Mouse (Mus musculus) A20 (cell line): ENCODE results near the gene Tex26.
A peak's percentile ranks its signal among the peaks of the same experiment; 100 is the strongest.

ENCODE experiments used
- DNase-seq: peaks from one replicate; pipeline ENCODE4 v3.0.0-alpha.2; 2011; ENCODE audit warnings: low read depth, low spot score

Tex26 gene

DNA sequence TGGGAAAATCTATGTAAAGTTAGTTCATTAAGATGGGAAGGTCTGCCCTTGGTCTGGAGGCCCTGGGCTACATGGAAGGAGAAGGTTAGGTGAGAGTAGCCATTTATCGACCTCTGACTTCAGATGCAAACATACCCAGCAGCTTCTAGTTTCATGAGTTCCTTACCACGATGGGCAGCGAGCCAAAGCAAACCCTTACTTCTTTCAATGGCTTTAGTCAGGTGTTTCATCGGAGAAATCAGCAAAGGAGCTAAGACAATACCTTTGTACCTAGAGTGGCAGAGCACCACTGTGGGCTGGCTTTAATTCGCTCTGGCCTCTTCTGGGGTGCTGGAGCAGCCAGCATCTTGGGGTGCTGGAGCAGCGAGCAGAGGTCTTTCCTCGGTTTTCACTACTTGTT, 5.8 kb upstream of the Tex26 start:
- no peak for DNase-seq

DNA sequence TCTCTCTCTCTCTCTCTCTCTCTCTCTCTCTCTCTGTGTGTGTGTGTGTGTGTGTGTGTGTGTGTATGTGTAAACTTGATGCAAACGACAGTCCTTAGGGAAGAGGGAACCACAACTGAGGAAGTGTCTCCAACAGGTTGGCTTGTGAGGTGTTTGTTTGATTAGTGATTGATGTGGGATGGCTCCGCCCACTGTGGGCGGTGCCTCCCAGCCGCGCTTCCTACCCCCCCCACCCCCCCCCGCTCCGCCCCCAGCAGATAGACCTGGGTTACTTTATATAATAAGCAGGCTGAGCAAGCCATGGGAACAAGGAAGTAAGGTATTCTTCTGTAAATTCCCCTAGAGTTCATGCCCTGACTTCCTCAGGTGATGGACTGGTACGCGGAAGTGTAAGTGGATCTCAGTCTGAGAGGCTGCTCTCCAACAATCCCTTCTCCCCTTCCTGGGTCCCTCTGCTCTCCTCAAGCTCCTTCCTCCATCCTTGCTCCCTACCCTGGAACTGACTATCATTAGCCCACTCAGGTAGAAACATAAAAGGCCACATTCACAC, 5.2 kb upstream of the Tex26 start:
- DNase-seq, result no peak

DNA sequence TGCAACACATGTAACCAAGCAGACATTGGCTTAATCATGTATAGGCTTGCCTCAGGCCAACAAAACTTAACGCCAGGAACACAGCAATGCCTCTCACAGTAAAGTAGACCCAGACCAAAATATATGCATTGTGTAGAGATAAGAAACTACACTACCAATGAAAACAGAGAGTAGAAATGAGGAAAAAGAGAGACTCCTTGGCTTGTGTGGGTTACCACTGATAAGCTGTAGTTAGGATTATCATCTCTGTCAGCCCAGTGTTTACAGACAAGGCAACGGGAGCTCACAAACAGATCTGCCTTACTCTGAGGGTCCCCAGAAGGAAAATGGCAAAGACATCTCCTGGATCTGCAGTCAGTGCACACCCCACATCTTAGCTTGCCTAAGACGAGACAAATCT, 2.9 kb upstream of the Tex26 start:
- DNase-seq, result no peak

DNA sequence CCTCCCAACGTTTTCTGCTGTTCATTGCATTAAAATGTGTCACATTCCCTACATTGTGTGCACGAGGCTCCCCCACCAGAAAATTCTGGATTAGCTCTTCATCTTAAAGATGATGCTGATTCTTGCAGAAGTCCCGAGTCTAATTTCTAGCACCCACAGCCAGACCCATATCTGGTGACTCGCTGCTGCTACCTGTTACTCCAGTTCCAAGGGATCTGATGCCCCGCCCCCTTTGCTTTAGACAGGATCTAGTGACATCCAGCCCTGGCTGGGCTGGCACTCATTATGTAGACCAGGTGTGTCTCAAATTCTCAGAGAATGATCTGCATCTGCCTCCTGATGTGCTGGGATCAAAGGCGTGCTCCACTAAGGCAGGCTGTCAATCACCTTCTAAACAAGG, 2.3 kb upstream of the Tex26 start:
- DNase-seq, result no peak

DNA sequence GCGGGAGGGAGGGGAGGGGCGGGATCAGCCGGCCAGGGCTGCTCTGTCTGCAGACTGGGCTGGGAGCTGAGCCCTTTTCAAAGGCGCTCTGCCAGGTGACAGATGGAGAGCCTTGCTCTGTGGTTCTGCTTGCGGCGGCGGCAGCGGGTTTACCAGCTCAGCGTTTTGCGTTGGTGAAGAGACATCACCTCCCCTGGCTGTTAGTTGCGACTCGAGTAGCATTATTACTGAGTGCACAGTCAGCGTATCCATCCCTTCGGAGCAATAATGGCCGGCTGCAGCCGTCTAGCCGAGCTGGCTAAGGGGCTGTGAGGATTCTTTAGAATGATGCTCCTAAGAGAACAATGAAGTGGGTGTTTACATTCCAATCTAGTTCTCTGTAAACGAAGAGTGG, 717 bp downstream of the Tex26 start:
- no peak for DNase-seq

DNA sequence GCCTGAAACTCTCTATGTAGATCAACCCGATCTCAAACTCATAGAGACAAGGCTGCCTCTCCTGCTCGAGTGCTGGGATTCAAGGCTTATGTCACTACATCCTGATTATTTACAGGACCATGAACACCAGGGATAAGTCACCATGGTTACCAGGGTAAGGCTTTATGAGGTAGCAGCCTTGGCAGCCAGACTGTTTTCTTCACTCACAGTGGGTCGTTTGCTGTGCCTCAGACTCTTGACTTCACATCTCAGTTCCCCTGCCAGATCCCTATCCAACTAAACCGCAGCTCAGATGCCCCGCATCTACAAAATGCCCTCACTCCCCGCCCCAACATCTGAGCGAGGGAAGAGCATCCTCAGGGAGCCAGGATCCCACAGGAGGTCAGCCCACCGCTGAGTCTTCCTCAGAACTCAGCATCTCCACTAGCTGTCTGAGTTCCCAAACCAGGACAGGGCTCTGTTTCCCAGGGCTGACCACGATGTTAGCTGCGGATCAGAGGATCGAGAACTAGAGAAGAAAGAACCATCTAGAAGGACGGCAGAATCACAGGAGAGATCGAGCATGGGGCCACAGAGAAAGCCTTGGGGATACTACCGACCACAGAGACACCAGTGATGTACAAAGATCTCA, 2.3 kb downstream of the Tex26 start:
- DNase-seq, result no peak

DNA sequence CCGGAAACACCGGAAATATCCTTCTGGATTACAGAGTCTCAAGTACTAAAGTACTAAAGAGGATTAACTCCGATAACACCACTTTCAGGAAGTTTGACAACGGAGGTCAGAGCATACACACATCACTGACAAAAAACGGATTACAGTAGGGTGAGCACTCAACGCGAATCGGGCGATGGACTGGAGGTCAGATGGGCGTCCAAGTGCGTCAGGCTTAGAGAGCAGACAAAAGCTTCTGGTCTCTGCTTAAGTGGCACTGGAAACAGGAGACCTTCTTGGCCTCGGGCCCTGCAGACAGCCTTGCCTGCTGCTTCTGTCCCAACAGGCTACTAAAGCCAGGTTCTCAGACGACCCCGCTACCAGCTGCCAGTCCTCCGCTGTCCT, 2.8 kb downstream of the Tex26 start:
- DNase-seq, result no peak

DNA sequence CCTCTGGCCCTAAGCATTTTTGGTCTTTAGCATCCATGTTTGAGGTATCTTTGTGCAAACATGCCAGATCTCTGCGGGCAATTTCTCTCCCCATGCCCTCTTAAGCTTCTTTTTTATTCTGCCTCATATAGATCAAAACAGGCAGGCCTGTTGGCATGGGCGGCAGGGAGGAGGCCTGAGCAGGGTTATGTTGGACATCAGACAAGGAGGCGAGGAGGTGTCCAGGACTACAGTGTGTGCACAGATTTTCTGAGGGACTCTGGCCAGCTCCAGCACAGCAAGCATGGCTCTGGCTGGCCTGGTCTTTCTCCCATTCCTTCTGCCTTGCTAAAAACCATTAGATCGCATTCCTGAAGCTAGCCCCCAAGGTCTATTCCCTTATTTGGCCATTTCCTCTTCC, 5.0 kb downstream of the Tex26 start:
- DNase-seq, result no peak

DNA sequence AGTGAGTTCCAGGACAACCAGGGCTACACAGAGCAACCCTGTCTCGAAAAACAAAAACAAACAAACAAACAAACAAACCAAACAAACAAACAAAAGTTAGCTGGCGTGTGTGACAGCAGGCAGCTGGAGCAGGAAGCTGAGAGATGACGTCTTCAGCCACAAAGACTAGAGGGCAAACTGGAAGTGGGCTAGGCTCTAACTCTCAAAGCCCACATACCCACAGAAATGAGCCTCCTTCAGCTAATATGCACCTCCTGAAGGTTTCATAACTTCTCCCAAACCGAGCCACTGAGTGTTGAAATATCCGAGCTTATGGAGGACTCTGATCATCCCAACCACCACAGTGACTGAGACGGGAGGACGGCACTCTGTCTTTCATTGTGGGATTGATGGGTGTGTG, 7.0 kb downstream of the Tex26 start:
- no peak for DNase-seq

DNA sequence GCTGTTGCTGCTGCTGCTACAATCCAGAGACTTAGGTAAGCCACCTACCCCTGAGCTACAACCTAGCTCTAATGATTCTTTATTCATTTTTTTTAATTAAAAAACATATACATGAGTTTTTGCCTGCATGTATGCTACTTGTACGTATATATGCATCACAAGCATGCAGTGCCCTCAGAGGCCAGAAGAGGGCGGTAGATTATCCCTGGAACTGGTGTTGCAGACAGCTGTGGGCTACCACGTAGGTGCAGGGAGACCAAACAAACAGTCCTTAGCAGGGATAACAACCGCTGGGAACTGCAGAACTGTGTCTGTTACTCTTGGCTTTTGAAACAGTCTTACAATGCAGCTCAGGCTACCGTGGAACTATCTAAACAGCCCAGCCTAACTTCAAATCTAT, 8.3 kb downstream of the Tex26 start:
- no peak for DNase-seq

DNA sequence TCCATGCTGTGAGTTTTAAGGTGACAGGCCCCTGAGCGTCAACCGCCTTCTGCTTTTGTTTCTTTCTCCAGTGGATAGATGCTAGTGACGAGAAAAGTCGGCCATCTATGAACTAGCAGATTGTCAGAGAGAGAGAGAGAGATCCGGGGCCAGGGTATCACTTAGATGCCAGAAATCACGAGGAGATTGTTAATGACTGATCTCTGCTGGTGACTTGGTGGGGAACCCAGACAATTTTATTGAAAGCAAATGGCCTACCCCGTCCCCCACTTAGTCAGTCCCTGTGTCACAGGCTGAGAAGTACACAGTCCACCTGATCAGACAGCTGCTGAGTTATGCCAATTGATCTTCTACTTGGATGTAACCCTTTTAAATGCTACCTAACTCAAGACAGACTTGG, 9.9 kb downstream of the Tex26 start:
- DNase-seq, result no peak

DNA sequence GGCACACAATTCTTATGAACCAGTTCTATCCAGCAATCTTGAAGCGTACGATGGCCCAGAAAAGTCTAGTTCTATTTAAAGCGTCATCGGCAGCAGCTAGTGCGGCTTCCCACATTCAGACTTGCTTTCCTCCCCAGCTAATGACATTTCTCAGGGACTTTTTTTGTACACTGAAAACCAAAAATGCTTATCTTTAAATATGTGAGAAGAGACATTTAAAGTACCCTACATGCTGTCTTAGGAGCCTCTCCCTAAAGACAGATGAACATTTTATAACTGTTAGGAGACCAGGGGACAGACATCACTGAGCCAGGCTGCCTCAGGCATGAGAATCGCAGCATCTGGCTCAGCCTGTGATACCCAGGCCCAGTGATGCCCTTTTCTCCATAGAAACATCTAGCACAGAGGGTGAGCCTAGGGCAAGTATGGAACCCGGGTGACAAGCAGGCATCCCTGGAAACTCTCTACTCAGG, 11.8 kb downstream of the Tex26 start:
- no peak for DNase-seq

DNA sequence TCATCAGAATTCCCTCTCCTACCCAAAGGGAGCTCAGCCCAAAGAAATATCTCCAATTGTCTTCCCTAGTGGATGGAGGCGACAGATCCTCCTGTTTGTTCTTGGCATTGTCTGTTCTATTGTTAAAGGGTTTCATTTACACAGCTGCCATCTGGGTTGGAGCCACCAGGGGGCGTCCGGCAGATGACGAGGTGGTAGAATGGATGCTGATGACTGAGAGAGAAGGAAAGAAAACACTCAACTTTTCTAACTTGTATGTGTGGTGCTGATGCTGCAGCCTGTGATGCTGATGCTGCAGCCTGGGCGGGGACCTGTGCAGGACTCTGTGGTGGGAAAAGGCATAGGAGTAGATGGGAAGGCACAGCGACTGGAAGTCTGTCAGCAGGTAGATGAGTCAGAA, 14.8 kb downstream of the Tex26 start:
- DNase-seq, result peak; percentile 47

DNA sequence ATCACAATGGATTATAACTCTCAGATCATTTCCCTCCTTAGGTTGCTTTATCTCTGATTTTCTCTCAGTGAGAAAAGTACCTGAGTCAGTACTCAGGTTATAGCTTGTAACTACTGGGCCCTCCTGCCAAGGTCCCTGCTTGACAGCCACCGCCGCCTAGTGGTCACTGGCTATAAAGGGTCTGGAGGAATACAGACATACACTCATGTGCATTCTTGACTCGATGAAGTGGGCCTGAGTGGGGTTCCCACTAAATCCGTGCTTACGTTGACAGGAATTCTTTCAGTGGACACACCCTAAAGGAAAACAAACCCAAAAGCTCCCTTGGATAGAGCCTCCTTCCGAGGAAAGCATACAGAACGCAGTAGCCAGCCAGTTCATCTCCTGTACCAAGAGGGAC, 17.1 kb downstream of the Tex26 start:
- no peak for DNase-seq

DNA sequence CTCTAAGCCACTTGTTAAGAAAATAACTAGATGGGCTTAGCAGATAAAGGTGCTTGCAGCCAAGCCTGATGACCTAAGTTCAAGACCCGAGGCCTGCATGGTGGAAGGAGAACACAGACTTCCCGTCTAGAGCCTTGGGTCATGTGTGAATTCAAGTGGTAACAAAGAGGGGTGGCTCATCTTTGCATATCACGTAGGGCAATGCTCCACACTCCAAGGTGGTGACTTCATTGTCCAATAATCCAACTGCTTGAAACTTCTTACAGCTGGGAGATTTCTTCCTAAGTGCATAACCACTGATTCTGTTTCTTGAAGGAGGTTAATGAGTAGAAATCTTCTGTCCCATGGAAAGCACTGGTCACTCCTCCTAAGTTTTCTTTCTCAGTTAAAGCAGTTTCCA, 22.6 kb downstream of the Tex26 start:
- no peak for DNase-seq

DNA sequence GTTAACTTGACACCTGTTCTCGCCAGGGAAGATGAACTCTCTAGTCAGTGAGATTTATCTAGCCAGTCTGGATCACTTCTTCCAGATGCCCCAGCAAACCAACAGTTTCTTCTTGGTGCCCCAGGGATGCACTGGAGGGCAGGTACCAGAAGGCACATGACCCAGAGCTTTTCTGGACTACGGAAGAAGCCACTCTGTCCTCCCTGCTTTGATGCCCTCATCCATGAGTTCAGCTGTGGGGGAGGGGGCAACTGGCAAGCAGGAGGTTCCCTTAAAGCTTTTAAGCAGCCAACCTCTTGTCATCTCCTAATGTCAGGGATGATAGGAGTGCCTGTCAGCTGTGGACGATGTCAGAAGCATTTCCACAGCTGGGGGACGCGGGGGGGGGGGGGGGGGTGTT, 25.8 kb downstream of the Tex26 start:
- DNase-seq, result no peak

DNA sequence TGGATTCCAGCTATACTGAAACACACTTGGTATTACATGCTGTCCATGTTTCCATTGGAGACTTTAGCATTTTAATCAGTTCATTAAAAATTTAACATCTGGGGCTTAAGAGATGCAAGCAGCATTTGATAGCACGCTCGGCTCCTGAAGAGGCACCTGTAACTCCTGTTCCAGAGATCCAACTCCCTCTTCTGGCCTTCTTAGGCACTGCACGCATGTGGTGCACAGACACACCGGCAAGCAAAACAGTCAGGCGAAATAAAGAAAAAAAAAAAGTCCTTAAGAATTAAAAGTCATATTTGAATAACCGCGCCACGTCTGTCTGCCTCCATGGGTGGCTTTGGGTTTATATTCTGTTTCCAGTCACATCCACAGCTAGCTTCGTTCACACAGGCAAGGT, 34.7 kb downstream of the Tex26 start:
- no peak for DNase-seq

DNA sequence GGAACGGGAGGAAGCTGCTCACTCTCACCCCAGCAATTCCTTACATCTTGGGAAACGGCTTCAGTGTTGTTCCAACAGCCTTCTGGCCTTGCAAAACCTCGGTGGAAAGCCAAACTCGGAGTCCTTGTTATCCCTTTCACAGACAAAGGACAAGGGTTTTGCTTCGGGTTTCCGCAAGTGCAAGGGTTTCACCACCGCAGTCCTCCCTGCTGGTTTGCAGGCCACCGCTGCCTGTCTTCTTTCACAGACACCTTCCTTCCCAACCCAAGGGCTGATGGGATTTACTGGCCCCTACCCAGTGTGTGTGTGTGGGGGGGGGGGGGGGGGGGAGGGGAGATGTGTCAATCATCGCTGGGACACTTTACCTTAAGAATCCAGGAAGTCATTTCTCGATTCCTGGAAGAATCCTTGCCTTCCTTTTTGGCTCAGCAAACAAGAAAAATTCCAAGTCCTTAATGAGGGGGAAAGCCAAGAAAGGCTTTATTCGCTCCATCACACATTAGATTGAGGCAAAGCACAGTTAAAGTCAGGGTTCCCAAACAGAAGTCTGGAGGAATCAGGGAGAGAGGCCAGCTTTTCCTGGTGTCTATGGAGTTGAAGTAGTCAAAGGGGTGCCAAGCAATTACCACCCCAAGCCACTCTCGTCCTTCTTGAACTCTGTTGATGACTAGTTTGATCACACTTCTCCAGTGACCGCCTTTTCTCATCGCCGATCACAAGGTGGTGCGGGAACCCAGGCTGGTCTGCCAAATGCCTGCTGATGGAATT, 35.4 kb downstream of the Tex26 start:
- DNase-seq, result no peak

DNA sequence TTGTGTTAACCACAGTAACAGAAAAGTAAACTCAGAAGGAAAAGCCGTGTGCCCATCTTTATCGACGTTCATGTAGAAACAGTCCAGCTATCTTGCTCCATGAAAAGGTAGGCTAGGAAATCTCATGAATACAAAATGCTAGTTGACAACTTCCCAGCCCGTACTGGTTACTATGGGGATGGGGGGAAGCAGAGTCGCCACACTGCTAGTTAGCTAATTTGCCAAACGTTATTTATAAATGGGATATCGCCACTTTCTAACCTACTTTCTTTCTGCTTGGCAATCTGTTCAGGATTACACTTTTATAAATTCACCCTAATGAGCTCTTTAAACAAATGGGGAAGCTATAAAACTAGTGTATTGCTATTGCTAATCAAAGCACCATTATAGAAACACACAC, 42.5 kb downstream of the Tex26 start:
- DNase-seq, result no peak

DNA sequence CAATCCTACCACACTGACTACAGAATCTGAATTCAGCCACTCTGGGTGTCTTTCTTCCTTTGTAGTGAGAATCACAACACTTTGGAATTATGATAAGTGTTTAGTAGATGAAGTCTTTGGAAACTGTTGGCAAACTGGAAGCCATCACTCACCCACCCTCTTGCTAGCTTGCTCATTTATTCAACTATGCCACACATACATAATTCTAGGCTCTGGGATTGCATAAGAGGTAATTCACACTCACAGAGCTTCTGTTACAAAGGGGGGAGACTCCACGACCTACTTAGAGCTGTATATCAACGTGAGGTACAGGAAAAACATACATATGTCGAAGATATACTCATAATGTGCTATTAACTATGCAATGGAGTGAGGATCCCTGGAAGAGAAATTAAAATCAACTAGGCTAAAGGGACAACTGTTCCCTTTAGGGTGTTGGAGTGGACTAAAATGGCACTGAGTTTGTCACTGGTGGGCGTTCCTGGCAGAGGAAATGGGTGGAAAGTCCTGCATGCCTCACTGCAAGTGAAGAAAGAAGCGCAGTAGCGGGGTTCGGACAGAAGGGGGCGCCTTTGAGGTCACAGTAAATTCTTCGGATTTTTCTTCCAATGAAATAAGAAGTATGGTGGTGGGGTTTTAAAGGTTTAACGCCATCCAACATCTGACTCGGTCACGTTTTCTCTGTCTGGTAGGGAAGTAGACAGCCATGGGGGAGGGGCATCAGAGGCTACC, 44.0 kb downstream of the Tex26 start:
- DNase-seq, result peak; percentile 18

DNA sequence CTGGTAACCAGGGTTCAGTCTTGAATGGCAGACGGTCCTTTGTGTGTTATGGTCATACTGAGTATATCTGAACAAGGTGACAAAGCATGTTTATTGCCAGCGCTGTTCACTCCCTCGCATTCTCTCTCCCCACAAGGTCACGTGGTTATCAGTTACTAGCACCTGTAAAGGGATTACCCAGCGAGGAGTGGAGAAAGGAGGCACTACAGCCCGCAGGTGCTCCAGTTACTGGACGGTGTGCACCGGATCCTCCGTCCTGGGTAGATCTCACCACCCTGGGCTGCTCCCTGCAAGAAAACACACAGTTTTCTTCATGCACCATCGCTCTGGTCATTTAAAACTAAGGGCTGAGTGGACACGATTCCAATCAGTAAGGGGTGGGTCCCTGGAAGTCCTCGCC, 44.8 kb downstream of the Tex26 start:
- DNase-seq, result no peak

DNA sequence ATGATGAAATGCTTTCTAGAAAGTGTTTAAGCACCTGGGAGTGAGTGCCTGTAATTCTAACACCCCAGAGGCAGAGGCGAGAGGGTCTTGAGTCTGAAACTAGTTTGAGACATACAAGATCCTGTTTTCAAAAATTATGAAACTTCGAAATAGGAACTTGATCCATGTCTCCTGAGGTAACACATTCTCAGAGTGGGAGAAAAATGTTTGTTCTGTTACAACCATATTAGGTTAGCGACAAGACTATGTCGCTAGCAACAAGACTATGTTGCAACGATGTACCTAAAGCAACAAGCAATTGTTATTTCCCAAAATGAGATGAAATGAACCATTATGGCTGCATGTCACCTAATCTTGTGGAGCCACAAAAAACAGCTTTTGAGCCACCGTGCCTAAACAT, 46.0 kb downstream of the Tex26 start:
- no peak for DNase-seq
